Mouse (Mus musculus): ENCODE data around the gene Isyna1. TPM values are rescaled to one million over a fixed set of nuclear protein-coding genes. Genes with fewer than 3 reads are reported as not detected.

The Isyna1 gene
- polyA plus RNA-seq, 1 experiment = 575 TPM

Other genes with a start within 250 kb of the Isyna1 start
- 20.1 and 34.5 TPM in 2 replicates for gene Upf1, start 241.1 kb upstream of the Isyna1 start, polyA plus RNA-seq (2012; rRNA removed)
- 1.7 and 4.6 TPM in 2 replicates for gene Comp, start 220.8 kb upstream of the Isyna1 start, polyA plus RNA-seq (2012; rRNA removed)
- gene Crtc1, start 154.8 kb upstream of the Isyna1 start, polyA plus RNA-seq (2012; rRNA removed) = 19.9 and 27.6 TPM in 2 replicates
- gene Klhl26, start 117.4 kb upstream of the Isyna1 start, polyA plus RNA-seq (2012; rRNA removed) = 48.4 and 50.6 TPM in 2 replicates
- gene Tmem59l, start 107.0 kb upstream of the Isyna1 start, polyA plus RNA-seq (2012; rRNA removed) = 0.35 and 0.53 TPM in 2 replicates
- gene Crlf1, start 101.2 kb upstream of the Isyna1 start, polyA plus RNA-seq (2012; rRNA removed) = 5.5 and 6.9 TPM in 2 replicates
- gene Rex1bd, start 87.6 kb upstream of the Isyna1 start, polyA plus RNA-seq (2012; rRNA removed) = 202 and 238 TPM in 2 replicates
- 662 and 697 TPM in 2 replicates for gene Uba52, start 83.6 kb upstream of the Isyna1 start, polyA plus RNA-seq (2012; rRNA removed)
- 399 and 446 TPM in 2 replicates for gene Fkbp8, start 66.6 kb upstream of the Isyna1 start, polyA plus RNA-seq (2012; rRNA removed)
- gene Kxd1, start 66.4 kb upstream of the Isyna1 start, polyA plus RNA-seq (2012; rRNA removed) = 92.8 and 107 TPM in 2 replicates
- gene Ell, start 54.9 kb upstream of the Isyna1 start, polyA plus RNA-seq (2012; rRNA removed) = 18.4 and 23.9 TPM in 2 replicates
- 188 and 229 TPM in 2 replicates for gene Ssbp4, start 14.5 kb downstream of the Isyna1 start, polyA plus RNA-seq (2012; rRNA removed)
- 8.4 and 9.6 TPM in 2 replicates for gene Lrrc25, start 21.8 kb downstream of the Isyna1 start, polyA plus RNA-seq (2012; rRNA removed)
- gene Gdf15, start 38.1 kb downstream of the Isyna1 start, polyA plus RNA-seq (2012; rRNA removed) = 4.5 and 5.5 TPM in 2 replicates
- gene Pgpep1, start 66.0 kb downstream of the Isyna1 start, polyA plus RNA-seq (2012; rRNA removed) = 69.8 and 71.9 TPM in 2 replicates
- gene Lsm4, start 78.9 kb downstream of the Isyna1 start, polyA plus RNA-seq (2012; rRNA removed) = 90.7 and 91.6 TPM in 2 replicates
- 170 and 254 TPM in 2 replicates for gene Jund, start 104.6 kb downstream of the Isyna1 start, polyA plus RNA-seq (2012; rRNA removed)
- 0.55 and 1.0 TPM in 2 replicates for gene Iqcn, start 109.1 kb downstream of the Isyna1 start, polyA plus RNA-seq (2012; rRNA removed)
- 0.35 and 0.63 TPM in 2 replicates for gene Gm3336, start 124.2 kb downstream of the Isyna1 start, polyA plus RNA-seq (2012; rRNA removed)
- 9.4 and 9.9 TPM in 2 replicates for gene Pde4c, start 129.3 kb downstream of the Isyna1 start, polyA plus RNA-seq (2012; rRNA removed)
- 55.5 and 56.3 TPM in 2 replicates for gene Rab3a, start 160.3 kb downstream of the Isyna1 start, polyA plus RNA-seq (2012; rRNA removed)
- gene Mpv17l2, start 166.6 kb downstream of the Isyna1 start, polyA plus RNA-seq (2012; rRNA removed) = 127 and 143 TPM in 2 replicates
- gene Pik3r2, start 182.3 kb downstream of the Isyna1 start, polyA plus RNA-seq (2012; rRNA removed) = 92.1 and 92.3 TPM in 2 replicates
- gene Mast3, start 210.7 kb downstream of the Isyna1 start, polyA plus RNA-seq (2012; rRNA removed) = 56.6 and 85.2 TPM in 2 replicates
- 1.1 and 1.3 TPM in 2 replicates for gene Il12rb1, start 214.1 kb downstream of the Isyna1 start, polyA plus RNA-seq (2012; rRNA removed)
- gene Arrdc2, start 245.3 kb downstream of the Isyna1 start, polyA plus RNA-seq (2012; rRNA removed) = 134 and 150 TPM in 2 replicates